26 mouse cellular contexts compared by ENCODE assay signal in genomic region chr5:138730863-138731262, GRCm38 (mm10). TPM values are rescaled to one million over a fixed set of nuclear protein-coding genes. Genes with fewer than 3 reads are reported as not detected.
A peak's percentile ranks its signal among the peaks of the same experiment; 100 is the strongest.
DNase-seq lines count a peak whose midpoint lies in the region; ATAC-seq and TF ChIP-seq lines count a peak whose summit lies in the region.
"Had no signal": no experiment of that assay in that cellular context is flagged by ENCODE, and none has a peak within 500 bp of the region (broad histone marks: within the 10 kb centered on the region; RNA-seq: fewer than 3 reads in every experiment).

No protein-coding gene starts in this region.

- H3K4me1 ChIP-seq in lung, adult 2 months (ENCODE audit: control insufficient read depth, insufficient read depth, low read length), result no peaks in the 10 kb centered on the region; the same call in 1 of the 2 replicates
- no peaks in the 10 kb centered on the region for H3K4me1 ChIP-seq in hindbrain, embryonic 12.5 days
- H3K4me1 ChIP-seq in kidney, adult 2 months (ENCODE audit: control insufficient read depth, insufficient read depth, low read length), result no peaks in the 10 kb centered on the region; the same call in 1 of the 2 replicates
- H3K4me1 ChIP-seq: forebrain, embryonic 15.5 days; hindbrain, embryonic 10.5 days; lung, embryonic 15.5 days; midbrain, embryonic 13.5 days had no signal

- no peak overlapping the region for H3K4me2 ChIP-seq in hindbrain, embryonic 12.5 days (replicated peaks)
- H3K4me2 ChIP-seq: forebrain, embryonic 15.5 days; liver, embryonic 11.5 days; lung, embryonic 15.5 days; midbrain, embryonic 13.5 days had no signal

- peak overlapping the region; percentile 60 for H3K27ac ChIP-seq in macrophage
- H3K27ac ChIP-seq in hindbrain, embryonic 12.5 days, result no peak overlapping the region
- H3K27ac ChIP-seq in kidney, adult 2 months (ENCODE audit: insufficient read depth, low read depth, low read length), result no peak overlapping the region
- H3K27ac ChIP-seq: forebrain, embryonic 15.5 days; hindbrain, embryonic 10.5 days; layer of hippocampus, adult 2 months; left cerebral cortex, adult 2 months; lung, embryonic 15.5 days; midbrain, embryonic 13.5 days had no signal

- H3K9ac ChIP-seq in hindbrain, embryonic 12.5 days, result no peak overlapping the region
- H3K9ac ChIP-seq: forebrain, embryonic 15.5 days; lung, embryonic 15.5 days; midbrain, embryonic 13.5 days had no signal

- no peaks in the 10 kb centered on the region for H3K27me3 ChIP-seq in hindbrain, embryonic 12.5 days
- no peaks in the 10 kb centered on the region for H3K27me3 ChIP-seq in kidney, adult 2 months (replicated peaks; ENCODE audit: control insufficient read depth, insufficient read depth, low read length)
- H3K27me3 ChIP-seq: forebrain, embryonic 15.5 days; lung, embryonic 15.5 days; midbrain, embryonic 13.5 days; Patski had no signal

- no peak for ATAC-seq in hindbrain, embryonic 12.5 days (ENCODE audit: low FRiP score)
- ATAC-seq: CD4-positive, CD25-positive, alpha-beta regulatory T cell, adult 4 months; forebrain, embryonic 15.5 days; midbrain, embryonic 13.5 days; Patski had no signal

- H3K4me3 ChIP-seq in lung, adult 2 months (replicated peaks; ENCODE audit: extremely low read depth, low read depth, low read length), result no peak overlapping the region
- no peak overlapping the region for H3K4me3 ChIP-seq in macrophage (ENCODE audit: inconsistent target)
- no peak overlapping the region for H3K4me3 ChIP-seq in hindbrain, embryonic 12.5 days
- no peak overlapping the region for H3K4me3 ChIP-seq in kidney, adult 2 months (ENCODE audit: insufficient read depth, low read depth, low read length)
- H3K4me3 ChIP-seq: forebrain, embryonic 15.5 days; hindbrain, embryonic 10.5 days; layer of hippocampus, adult 2 months; left cerebral cortex, adult 2 months; lung, embryonic 15.5 days; midbrain, embryonic 13.5 days; myocyte had no signal

- no peak for TF ChIP-seq CTCF in lung, adult 2 months (IDR thresholded peaks at IDR 0.05; ENCODE audit: insufficient read depth, low read length)
- TF ChIP-seq CTCF in kidney, adult 2 months (conservative IDR thresholded peaks at IDR 0.05; ENCODE audit: insufficient read depth, insufficient read length, low read depth, low read length), result no peak

- TF ChIP-seq POLR2A in lung, adult 2 months (IDR thresholded peaks at IDR 0.05; ENCODE audit: borderline replicate concordance, extremely low read depth, low read depth, low read length), result no peak
- no peak for TF ChIP-seq POLR2A in kidney, adult 2 months (IDR thresholded peaks at IDR 0.05; ENCODE audit: low read depth, low read length)

- H3K36me3 ChIP-seq in macrophage (ENCODE audit: inconsistent target), result no peaks in the 10 kb centered on the region
- H3K36me3 ChIP-seq in hindbrain, embryonic 12.5 days, result no peaks in the 10 kb centered on the region
- no peaks in the 10 kb centered on the region for H3K36me3 ChIP-seq in kidney, adult 2 months (ENCODE audit: control insufficient read depth, insufficient read depth, low read length)
- H3K36me3 ChIP-seq: forebrain, embryonic 15.5 days; hindbrain, embryonic 10.5 days; lung, embryonic 15.5 days; midbrain, embryonic 13.5 days had no signal

- H3K9me3 ChIP-seq in hindbrain, embryonic 12.5 days (replicated peaks), result no peaks in the 10 kb centered on the region
- H3K9me3 ChIP-seq: forebrain, embryonic 15.5 days; hindbrain, embryonic 10.5 days; lung, embryonic 15.5 days; midbrain, embryonic 13.5 days had no signal

- no peaks in the 10 kb centered on the region for H3K79me2 ChIP-seq in macrophage (ENCODE audit: inconsistent target)

- WGBS in lung, adult 2 months, result 31% methylated on average over 5 of the region's 5 CpGs
- WGBS in macrophage (ENCODE audit: missing documents), result 9% methylated on average over 5 of the region's 5 CpGs
- 79% methylated on average over 5 of the region's 5 CpGs for WGBS in hindbrain, embryonic 12.5 days
- WGBS in kidney, adult 2 months, result 56% methylated on average over 5 of the region's 5 CpGs

- peak; percentile 20 for DNase-seq in adrenal gland, adult 2 months
- DNase-seq in adrenal gland, adult 8-10 months, result no peak
- DNase-seq in lung, adult 18-20 months, result peak; percentile 5 to 12
- DNase-seq in lung, adult 2 months, result no peak
- DNase-seq in kidney, adult 2 months, result no peak
- DNase-seq in kidney, postnatal 10 days, result no peak
- DNase-seq: adrenal gland, postnatal 25 days; cerebellum, adult 2 months; gastrocnemius, postnatal 25 days; kidney, adult 18-20 months; kidney, postnatal 14 days; left cerebral cortex, postnatal 4 days; spleen, adult 18-20 months; thymus, postnatal 36 days had no signal

RNA-seq across cellular contexts. Expression of gene Fam20c, which starts 23.5 kb away (rescaled TPM):
- total RNA-seq in adrenal gland, adult 2 months (2021), result 10 to 100 TPM in 1 of 2 experiments, 1 to 10 TPM in 1; 8.4 to 20.5 TPM
- polyA plus RNA-seq in adrenal gland, adult 2 months (2012; rRNA removed), result 37.7 and 39.7 TPM in 2 replicates
- total RNA-seq in adrenal gland, adult 8-10 months (2022), result 10 to 100 TPM; 12.4 to 43.6 (median 20.6) TPM
- polyA plus RNA-seq in lung, adult 2 months (2012; rRNA removed), result 11.0 and 14.2 TPM in 2 replicates
- 1,000 to 10,000 TPM in 10 of 26 experiments, 100 to 1,000 TPM in 16; 130 to 2,610 (median 850) TPM for total RNA-seq in macrophage (2018; cell fraction: chromatin; rRNA removed)
- 100 to 1,000 TPM; 156 to 853 (median 307) TPM for total RNA-seq in macrophage (2018; cell fraction: cytosol; rRNA removed)
- total RNA-seq in macrophage (2018; cell fraction: nucleus; rRNA removed), result 1,000 to 10,000 TPM in 12 of 26 experiments, 100 to 1,000 TPM in 14; 299 to 2,022 (median 861) TPM
- 162 to 258 TPM (median 220 TPM) in 3 replicates for polyA plus RNA-seq in macrophage (2018)
- polyA plus RNA-seq in hindbrain, embryonic 12.5 days (2016; fragmentation: Nextera tagmentation; extraction: Ambion mirVana), result 44.1 and 45.8 TPM in 2 replicates
- polyA plus RNA-seq in kidney, adult 2 months (2012; rRNA removed), result 49.5 and 65.6 TPM in 2 replicates
- polyA plus RNA-seq: CD4-positive, CD25-positive, alpha-beta regulatory T cell, adult 4 months had no signal

Comparison
In these comparisons a context has a peak if more than half of its experiments do, and no peak if none do; other contexts are left out.
1. DNase-seq: peak in adrenal gland, adult 2 months (single experiment) and lung, adult 18-20 months (2 of 2); none in adrenal gland, adult 8-10 months (single experiment), lung, adult 2 months (single experiment), kidney, adult 2 months (single experiment) and kidney, postnatal 10 days (single experiment).